Mouse (Mus musculus) intestine, embryonic 15.5 days (tissue): ENCODE results near the gene Zswim5. TPM values are rescaled to one million over a fixed set of nuclear protein-coding genes. Genes with fewer than 3 reads are reported as not detected.

ENCODE experiments used
- ATAC-seq: fragments of 200-750 bp; cut with Nextera tagmentation; 2 replicates; pipeline ENCODE4 v1.8.0; 2017; ENCODE audit warnings: moderate TSS enrichment, moderate library complexity
- H3K27ac ChIP-seq: fragments of 300-500 bp; sonication (generic); 2 replicates; pipeline ENCODE4 v1.5.1; 2015; ENCODE audit warnings: mild to moderate bottlenecking, inconsistent platforms
- H3K27me3 ChIP-seq: fragments of 300-500 bp; sonication (generic); replicated peaks from 2 replicates; pipeline ENCODE4 v1.6.1; 2015; ENCODE audit warnings: inconsistent platforms
- H3K36me3 ChIP-seq: fragments of 300-500 bp; sonication (generic); 2 replicates; pipeline ENCODE4 v1.6.1; 2015; ENCODE audit warnings: inconsistent platforms
- H3K4me1 ChIP-seq: fragments of 300-500 bp; sonication (generic); replicated peaks from 2 replicates; pipeline ENCODE4 v1.6.1; 2015; ENCODE audit warnings: inconsistent platforms
- H3K4me2 ChIP-seq: fragments of 300-500 bp; sonication (generic); replicated peaks from 2 replicates; pipeline ENCODE4 v1.6.1; 2015; ENCODE audit warnings: mild to moderate bottlenecking, inconsistent platforms
- H3K4me3 ChIP-seq: fragments of 300-500 bp; sonication (generic); replicated peaks from 2 replicates; pipeline ENCODE4 v1.5.1; 2015; ENCODE audit warnings: inconsistent platforms
- H3K9ac ChIP-seq: fragments of 300-500 bp; sonication (generic); 2 replicates; pipeline ENCODE4 v1.6.1; 2015; ENCODE audit warnings: inconsistent platforms
- H3K9me3 ChIP-seq: fragments of 300-500 bp; sonication (generic); 2 replicates; pipeline ENCODE4 v1.6.1; 2016; ENCODE audit warnings: inconsistent platforms
- WGBS: fragments of 180-500 bp; shearing (Covaris S2); methylation state at CpG from one replicate; pipeline ENCODE4 v1.1.7; 2015; 5-methylcytosine and 5-hydroxymethylcytosine counted together
- polyA plus RNA-seq: library from polyadenylated mRNA; unstranded; fragments of >200 nt; fragmentation: Nextera tagmentation; extraction: Ambion mirVana; gene quantifications from 2 replicates; pipeline ENCODE4 v1.2.1, GENCODE M21; 2015

The Zswim5 gene
- polyA plus RNA-seq, 1 experiment from 2014 or later, result 1.1 TPM

DNA sequence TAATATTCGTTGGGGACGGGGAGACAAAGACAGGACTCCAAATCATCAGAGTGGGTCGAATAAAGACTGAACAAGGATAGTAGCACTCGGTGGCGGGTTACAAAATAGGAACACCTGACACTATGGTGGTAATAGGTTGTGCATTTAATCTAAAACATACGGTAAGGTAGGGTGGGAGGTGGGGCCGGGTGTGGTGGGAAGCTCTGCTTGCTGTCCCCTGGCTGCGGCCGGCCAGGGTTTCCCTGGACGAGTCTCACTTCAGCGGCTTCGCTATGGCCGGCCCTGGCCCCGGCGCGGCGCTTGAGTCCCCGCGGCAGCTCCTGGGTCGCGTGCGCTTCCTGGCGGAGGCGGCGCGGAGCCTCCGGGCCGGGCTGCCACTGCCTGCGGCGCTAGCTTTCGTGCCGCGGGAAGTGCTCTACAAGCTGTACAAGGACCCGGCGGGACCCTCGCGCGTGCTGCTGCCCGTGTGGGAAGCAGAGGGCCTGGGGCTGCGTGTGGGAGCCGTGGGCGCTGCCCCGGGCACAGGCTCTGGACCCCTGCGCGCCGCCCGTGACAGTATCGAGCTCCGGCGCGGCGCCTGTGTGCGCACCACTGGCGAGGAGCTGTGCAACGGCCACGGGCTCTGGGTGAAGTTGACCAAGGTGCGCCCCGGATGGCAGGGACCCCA lies 118.1 kb downstream of the Zswim5 start, which contains the start of gene Hectd3:
TSS of gene Hectd3 (plus strand) at position 187 of the 667 bp plus-strand sequence.
- H3K4me1 ChIP-seq, result peaks cover 28% of the 10 kb centered on the region
- H3K9ac ChIP-seq, result peak within 1 kb of the TSS; percentile 85
- peaks cover 3% of the 10 kb centered on the region; the same call in 1 of the 2 replicates for H3K36me3 ChIP-seq
- peak within 1 kb of the TSS; percentile 99 for H3K4me3 ChIP-seq
- under 1% methylated on average over 58 of the region's 58 CpGs for WGBS
- peak within 1 kb of the TSS; percentile 96 for H3K4me2 ChIP-seq
- no peaks in the 10 kb centered on the region for H3K27me3 ChIP-seq
- ATAC-seq, result peak; percentile 73
- peak within 1 kb of the TSS; percentile 80 for H3K27ac ChIP-seq
- H3K9me3 ChIP-seq, result no peaks in the 10 kb centered on the region

DNA sequence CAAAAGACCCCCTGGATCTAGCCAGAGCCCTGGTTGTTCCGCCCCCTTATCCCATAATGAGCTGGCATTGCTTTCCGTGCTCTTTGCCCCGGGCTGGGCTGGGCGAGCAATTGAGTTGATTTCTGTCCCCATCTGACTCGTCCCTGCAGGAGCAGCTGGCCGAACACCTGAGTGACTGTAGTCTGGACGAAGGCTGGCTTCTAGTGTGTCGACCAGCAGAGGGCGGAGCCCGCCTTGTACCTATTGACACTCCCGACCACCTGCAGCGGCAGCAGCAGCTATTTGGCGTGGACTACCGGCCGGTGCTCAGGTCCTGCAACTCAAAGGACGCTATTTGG lies 118.6 kb downstream of the Zswim5 start:
- peaks cover 28% of the 10 kb centered on the region for H3K4me1 ChIP-seq
- WGBS, result under 1% methylated on average over 16 of the region's 16 CpGs
- H3K27me3 ChIP-seq, result no peaks in the 10 kb centered on the region
- H3K27ac ChIP-seq, result peak overlapping the region; percentile 80; the same call in 1 of the 2 replicates
- H3K9me3 ChIP-seq, result no peaks in the 10 kb centered on the region
- peaks cover 3% of the 10 kb centered on the region; the same call in 1 of the 2 replicates for H3K36me3 ChIP-seq
- peak overlapping the region; percentile 96 for H3K4me2 ChIP-seq
- peak; percentile 71 for ATAC-seq
- peak overlapping the region; percentile 85 for H3K9ac ChIP-seq
- peak overlapping the region; percentile 99 for H3K4me3 ChIP-seq

DNA sequence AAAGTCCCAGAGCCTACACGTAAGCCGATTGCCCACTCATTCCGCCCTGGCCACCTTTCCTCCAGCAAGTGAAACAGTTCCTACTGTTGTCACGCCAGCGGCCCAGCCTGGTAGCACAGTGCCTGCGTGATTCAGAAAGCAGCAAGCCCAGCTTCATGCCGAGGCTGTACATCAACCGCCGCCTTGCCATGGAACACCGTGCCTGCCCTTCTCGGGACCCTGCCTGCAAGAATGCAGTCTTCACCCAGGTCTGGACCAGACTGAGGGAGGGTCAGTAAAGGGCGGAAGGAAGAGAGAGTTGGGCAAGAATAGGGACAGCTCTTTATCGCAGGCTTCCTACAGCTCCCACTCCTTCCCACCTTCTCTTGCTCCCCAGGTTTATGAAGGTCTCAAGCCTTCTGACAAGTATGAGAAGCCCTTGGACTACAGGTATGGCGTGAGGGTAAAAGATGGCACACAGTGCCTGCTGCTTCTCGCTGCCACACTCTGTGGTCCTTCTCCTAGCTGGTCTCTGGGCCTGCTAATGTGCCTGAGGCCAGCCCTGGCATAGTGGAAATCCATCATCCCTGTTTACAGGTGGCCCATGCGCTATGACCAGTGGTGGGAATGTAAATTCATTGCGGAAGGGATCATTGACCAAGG lies 122.5 kb downstream of the Zswim5 start:
- Histone ChIP-seq H3K9me3 (no peaks in the 10 kb centered on the region), H3K36me3 (peaks cover 11% of the 10 kb centered on the region)

DNA sequence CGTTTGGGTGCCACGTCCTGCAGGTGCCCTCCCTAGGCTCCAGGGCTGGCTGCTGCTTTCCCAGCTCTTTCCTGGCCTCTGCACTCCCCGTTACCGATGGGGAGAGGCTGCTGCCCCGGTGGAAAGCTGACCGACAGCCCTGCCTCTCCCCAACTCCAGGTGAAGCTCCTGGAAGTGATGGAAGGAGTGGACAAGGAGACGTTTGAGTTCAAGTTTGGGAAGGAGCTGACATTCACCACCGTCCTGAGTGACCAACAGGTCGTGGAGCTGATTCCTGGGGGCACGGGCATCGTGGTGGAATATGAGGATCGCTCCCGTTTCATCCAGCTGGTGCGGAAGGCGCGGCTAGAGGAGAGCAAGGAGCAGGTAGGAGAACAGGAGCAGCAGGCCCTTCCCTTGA lies 124.8 kb downstream of the Zswim5 start:
- H3K36me3 ChIP-seq, result peaks cover 11% of the 10 kb centered on the region
- no peak overlapping the region for H3K9ac ChIP-seq
- 91% methylated on average over 16 of the region's 16 CpGs for whole genome bisulfite sequencing
- ATAC-seq, result no peak
- no peaks in the 10 kb centered on the region for H3K27me3 ChIP-seq
- 0 out of 2 replicates have a peak, but pooled peaks cover 3% of the 10 kb centered on the region for H3K4me1 ChIP-seq
- H3K9me3 ChIP-seq, result no peaks in the 10 kb centered on the region
- H3K27ac ChIP-seq, result no peak overlapping the region
- H3K4me2 ChIP-seq, result no peak overlapping the region
- H3K4me3 ChIP-seq, result no peak overlapping the region

More for the DNA sequence above, 122.5 kb downstream of the Zswim5 start:
- no peak for ATAC-seq
- H3K27me3 ChIP-seq, result no peaks in the 10 kb centered on the region
- H3K4me1 ChIP-seq, result peaks cover 20% of the 10 kb centered on the region
- H3K9ac ChIP-seq, result no peak overlapping the region
- H3K27ac ChIP-seq, result no peak overlapping the region
- 92% methylated on average over 17 of the region's 17 CpGs for WGBS
- no peak overlapping the region for H3K4me3 ChIP-seq
- no peak overlapping the region for H3K4me2 ChIP-seq

DNA sequence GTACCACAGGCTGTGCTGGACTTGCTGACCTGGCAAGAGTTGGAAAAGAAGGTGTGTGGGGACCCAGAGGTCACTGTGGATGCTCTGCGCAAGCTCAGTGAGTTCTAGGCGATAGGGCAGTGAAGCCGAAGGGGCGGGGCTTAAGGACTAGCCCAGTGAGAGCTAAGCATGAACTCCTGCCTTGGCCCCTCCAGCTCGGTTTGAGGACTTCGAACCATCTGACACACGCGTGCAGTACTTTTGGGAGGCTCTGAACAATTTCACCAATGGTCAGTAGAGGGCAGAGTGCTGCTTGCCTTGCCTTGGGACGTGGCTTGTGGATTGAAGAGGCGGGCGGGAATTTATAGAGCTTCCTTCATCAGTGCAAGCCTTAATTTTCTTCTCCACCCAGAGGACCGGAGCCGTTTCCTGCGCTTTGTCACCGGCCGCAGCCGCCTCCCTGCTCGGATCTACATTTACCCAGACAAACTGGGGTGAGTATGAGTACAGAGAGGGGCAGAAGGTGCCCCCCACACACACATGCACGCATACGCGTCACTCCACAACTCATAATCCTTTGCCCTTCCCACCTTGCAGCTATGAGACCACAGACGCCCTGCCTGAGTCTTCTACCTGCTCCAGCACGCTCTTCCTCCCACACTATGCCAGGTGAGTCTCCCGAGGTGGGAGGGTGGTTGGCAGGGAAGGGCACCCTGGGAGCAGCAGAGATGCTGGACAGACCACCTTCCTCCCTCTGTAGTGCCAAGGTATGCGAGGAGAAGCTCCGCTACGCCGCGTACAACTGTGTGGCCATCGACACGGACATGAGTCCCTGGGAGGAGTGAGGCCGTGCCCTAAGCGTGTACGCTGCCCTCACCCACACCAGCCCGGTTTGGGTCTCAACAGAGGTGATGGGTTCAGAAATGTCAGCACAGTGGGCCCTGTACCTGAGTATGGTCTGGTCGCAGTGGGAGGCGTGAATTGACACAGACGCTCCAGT lies 125.7 kb downstream of the Zswim5 start:
- Histone ChIP-seq H3K27me3 (no peaks in the 10 kb centered on the region), H3K27ac (no peak overlapping the region), H3K9ac (no peak overlapping the region), H3K4me2 (no peak overlapping the region), H3K4me3 (no peak overlapping the region), H3K4me1 (0 out of 2 replicates have a peak, but pooled peaks cover 3% of the 10 kb centered on the region), H3K9me3 (no peaks in the 10 kb centered on the region), H3K36me3 (peaks cover 11% of the 10 kb centered on the region)
- peak; percentile 79 for ATAC-seq
- WGBS, result 54% methylated on average over 38 of the region's 38 CpGs

DNA sequence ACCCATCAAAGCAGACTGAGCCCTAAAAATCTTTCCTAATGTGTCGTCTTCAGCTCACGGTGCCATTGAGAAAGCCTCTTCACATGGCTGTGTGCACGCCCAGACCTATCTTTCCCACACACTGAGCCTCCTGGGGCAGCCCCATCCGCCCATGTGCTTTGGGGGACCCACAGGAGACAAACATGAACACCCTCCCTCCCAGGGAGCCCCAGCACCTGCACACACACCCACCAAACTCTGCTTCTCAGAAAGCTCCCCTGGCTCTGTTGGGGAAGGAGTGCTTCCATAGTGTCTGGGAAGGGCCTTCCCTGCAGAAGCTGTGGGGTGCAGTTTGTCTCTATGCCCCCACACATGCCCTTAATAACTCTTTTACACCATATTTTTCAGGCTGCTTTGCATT lies 127.5 kb downstream of the Zswim5 start:
- H3K9me3 ChIP-seq, result no peaks in the 10 kb centered on the region
- no peak for ATAC-seq
- 90% methylated on average over 4 of the region's 4 CpGs for WGBS
- no peaks in the 10 kb centered on the region for H3K27me3 ChIP-seq
- H3K4me1 ChIP-seq, result 0 out of 2 replicates have a peak, but pooled peaks cover 3% of the 10 kb centered on the region
- no peak overlapping the region for H3K27ac ChIP-seq
- H3K4me2 ChIP-seq, result no peak overlapping the region
- H3K9ac ChIP-seq, result no peak overlapping the region
- peaks cover 8% of the 10 kb centered on the region; the same call in 1 of the 2 replicates for H3K36me3 ChIP-seq
- no peak overlapping the region for H3K4me3 ChIP-seq

DNA sequence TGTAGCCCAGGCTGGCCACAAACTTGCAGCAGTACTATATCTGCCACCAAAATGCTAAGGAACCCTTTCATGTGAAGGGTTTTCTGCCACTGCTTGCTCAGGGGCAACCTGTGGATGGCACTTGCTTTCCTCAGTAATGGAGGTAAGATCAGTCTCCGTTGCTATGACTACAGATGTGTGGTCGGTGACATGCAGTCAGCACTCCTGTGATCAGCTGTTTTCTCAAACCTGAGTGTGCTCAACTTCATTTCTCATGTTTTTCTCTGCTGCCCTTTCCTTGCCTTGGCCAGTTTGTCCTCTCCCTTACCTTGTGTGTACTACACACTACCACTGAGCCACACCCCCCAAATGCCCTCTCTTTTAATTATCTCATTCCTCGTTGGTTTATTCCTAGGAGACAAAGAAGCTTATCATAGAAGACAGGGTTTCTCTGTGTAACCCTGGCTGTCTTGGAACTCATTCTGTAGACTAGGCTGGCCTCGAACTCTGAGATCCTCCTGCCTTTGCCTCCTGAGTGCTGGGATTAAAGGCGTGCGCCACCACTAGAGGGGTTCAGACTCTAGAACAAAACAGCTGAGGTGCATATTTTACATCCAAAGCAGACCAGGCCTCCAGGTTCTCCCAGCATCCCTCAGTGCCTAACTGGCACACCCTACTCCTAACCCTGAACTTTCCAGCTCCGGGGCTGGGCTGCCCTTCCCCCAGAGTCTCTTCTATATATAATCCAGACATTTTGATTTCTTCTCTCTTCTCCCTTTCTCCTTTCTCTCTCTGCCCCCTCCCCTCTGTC lies 128.6 kb downstream of the Zswim5 start:
- Histone ChIP-seq H3K36me3 (peaks cover 8% of the 10 kb centered on the region; the same call in 1 of the 2 replicates), H3K9ac (no peak overlapping the region), H3K4me3 (no peak overlapping the region), H3K27me3 (no peaks in the 10 kb centered on the region), H3K4me2 (no peak overlapping the region), H3K4me1 (0 out of 2 replicates have a peak, but pooled peaks cover 3% of the 10 kb centered on the region), H3K9me3 (no peaks in the 10 kb centered on the region), H3K27ac (no peak overlapping the region)
- WGBS, result 79% methylated on average over 7 of the region's 7 CpGs
- ATAC-seq, result no peak

DNA sequence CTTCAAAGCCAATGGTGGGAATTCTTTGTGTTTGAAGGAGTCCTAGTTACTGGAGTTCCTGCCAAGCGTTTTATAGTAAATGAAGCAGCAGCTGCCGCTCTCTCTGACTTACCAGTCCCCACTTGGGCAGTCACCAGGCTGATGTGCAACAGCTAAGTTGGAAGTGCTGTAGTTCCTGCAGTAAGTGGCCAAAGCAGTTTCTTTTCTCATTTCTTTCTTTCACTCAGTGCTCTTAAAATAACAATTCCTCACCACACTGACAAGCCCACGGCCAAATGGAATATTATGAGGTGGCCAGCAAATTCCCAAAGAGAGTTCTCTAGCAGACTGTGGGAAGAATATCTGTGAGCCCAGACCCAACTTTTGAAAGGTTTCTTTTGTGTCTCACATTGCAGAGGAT lies 129.9 kb downstream of the Zswim5 start:
- WGBS, result 76% methylated on average over 3 of the region's 3 CpGs
- H3K9me3 ChIP-seq, result no peaks in the 10 kb centered on the region
- 0 out of 2 replicates have a peak, but pooled peaks cover 3% of the 10 kb centered on the region for H3K4me1 ChIP-seq
- no peak overlapping the region for H3K4me3 ChIP-seq
- no peaks in the 10 kb centered on the region for H3K27me3 ChIP-seq
- H3K4me2 ChIP-seq, result no peak overlapping the region
- no peak for ATAC-seq
- no peak overlapping the region for H3K27ac ChIP-seq
- peaks cover 6% of the 10 kb centered on the region; the same call in 1 of the 2 replicates for H3K36me3 ChIP-seq
- H3K9ac ChIP-seq, result no peak overlapping the region

DNA sequence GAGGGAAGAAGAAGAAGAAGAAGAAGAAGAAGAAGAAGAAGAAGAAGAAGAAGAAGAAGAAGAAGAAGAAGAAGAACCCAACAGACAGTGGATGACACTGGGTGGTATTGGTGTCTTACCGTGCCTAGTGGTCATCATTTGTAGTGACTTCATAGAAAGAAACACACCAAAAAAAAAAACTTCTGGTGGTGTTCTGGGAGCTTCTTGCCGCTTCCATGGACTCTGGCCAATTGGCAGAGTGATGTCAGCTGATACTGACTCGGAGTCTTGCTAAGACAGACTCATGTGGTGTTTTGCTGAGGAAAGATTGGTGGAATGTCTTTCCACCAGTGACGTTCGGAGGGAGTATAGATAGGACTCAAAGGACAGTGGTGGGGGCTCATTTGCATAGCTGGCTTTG lies 133.1 kb downstream of the Zswim5 start:
- Histone ChIP-seq H3K4me2 (no peak overlapping the region), H3K4me3 (no peak overlapping the region), H3K9ac (no peak overlapping the region), H3K36me3 (no peaks in the 10 kb centered on the region), H3K4me1 (no peaks in the 10 kb centered on the region), H3K27ac (no peak overlapping the region), H3K27me3 (no peaks in the 10 kb centered on the region), H3K9me3 (no peaks in the 10 kb centered on the region)
- WGBS, result 81% methylated on average over 5 of the region's 5 CpGs
- ATAC-seq, result no peak

DNA sequence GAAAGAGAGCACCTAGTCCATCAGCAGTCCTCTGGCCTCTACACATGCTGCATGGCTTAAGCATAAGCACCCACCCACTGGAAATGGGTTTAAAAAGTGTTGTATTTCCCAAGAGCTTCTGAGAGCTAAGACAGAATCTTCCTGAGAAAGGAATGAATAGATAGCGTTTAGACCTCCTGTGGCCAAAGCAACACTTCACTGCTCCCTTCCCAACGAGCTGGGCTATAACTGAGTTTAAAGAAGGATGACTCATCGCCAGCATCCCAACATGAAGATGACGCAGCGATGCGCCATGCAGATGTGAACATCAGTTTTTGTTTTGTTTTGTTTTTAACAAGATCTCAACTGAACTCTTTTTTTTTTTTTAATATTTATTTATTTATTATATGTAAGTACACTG lies 136.4 kb downstream of the Zswim5 start:
- no peak for ATAC-seq

DNA sequence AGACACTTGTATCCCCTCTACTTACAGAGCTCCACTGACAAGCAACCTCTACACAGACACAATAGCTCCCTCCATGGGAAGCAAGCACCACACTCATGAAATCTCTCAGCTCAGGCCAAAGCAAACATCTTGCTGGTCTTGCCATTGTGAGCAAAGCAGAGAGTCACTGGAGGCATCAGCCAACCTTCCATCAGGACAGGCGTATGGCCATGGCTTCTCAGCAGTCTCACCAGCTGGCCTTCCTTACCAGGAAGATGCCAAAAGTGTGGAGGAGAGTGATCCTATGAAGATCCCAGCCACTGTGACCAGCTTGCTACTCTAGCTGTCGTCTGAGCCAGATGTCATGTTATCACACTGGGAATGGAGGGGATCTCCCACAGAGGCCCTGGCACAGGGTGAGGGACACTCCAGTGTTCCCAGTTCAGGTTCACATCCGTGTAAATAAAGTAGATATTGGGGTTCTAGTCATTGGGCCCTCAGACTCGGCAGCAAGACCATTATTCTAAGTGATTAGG lies 137.8 kb downstream of the Zswim5 start:
- Histone ChIP-seq H3K36me3 (no peaks in the 10 kb centered on the region), H3K9ac (no peak overlapping the region), H3K4me2 (no peak overlapping the region), H3K27me3 (no peaks in the 10 kb centered on the region), H3K9me3 (no peaks in the 10 kb centered on the region), H3K4me1 (0 out of 2 replicates have a peak, but pooled peaks cover under 1% of the 10 kb centered on the region), H3K4me3 (no peak overlapping the region), H3K27ac (no peak overlapping the region)
- no peak for ATAC-seq
- 63% methylated on average over 4 of the region's 4 CpGs for WGBS

More for the DNA sequence above, 136.4 kb downstream of the Zswim5 start:
- no peaks in the 10 kb centered on the region for H3K9me3 ChIP-seq
- H3K36me3 ChIP-seq, result no peaks in the 10 kb centered on the region
- 84% methylated on average over 6 of the region's 6 CpGs for WGBS
- no peak overlapping the region for H3K27ac ChIP-seq
- no peaks in the 10 kb centered on the region for H3K27me3 ChIP-seq
- no peak overlapping the region for H3K4me3 ChIP-seq
- no peak overlapping the region for H3K9ac ChIP-seq
- no peak overlapping the region for H3K4me2 ChIP-seq
- H3K4me1 ChIP-seq, result no peaks in the 10 kb centered on the region
